Mouse (Mus musculus) spleen, postnatal 0 days (tissue): ENCODE measurements around the gene Olfr987. TPM values are rescaled to one million over a fixed set of nuclear protein-coding genes. Genes with fewer than 3 reads are reported as not detected.

Source experiments
- polyA plus RNA-seq: library from polyadenylated mRNA; unstranded; fragments of >200 nt; fragmentation: Nextera tagmentation; extraction: Ambion mirVana; gene quantifications from 2 replicates; pipeline ENCODE4 v1.2.1, GENCODE M21; 2015

Olfr987 gene
- not detected in 2 replicates for polyA plus RNA-seq

GRCm38 (mm10) chr2:85339215-85339614, at the start of gene Olfr987:
TSS of gene Olfr987 (minus strand) at chr2:85339315.

GRCm38 (mm10) chr2:85363127-85363526, 24.0 kb upstream of the Olfr987 start, which contains the start of gene Olfr988:
TSS of gene Olfr988 (minus strand) at chr2:85363227.

Other genes with a start within 250 kb of the Olfr987 start
- gene Aplnr, start 203.1 kb downstream of the Olfr987 start, polyA plus RNA-seq = 28.2 and 35.2 TPM in 2 replicates
- gene Lrrc55, start 142.1 kb downstream of the Olfr987 start, polyA plus RNA-seq = 0.08 and 0.12 TPM in 2 replicates
- not detected in 2 replicates for gene Olfr988, start 23.9 kb upstream of the Olfr987 start, polyA plus RNA-seq
- gene Olfr992, start 70.2 kb upstream of the Olfr987 start, polyA plus RNA-seq = not detected in 2 replicates
- gene Olfr993, start 75.6 kb upstream of the Olfr987 start, polyA plus RNA-seq = not detected in 2 replicates
- not detected in 2 replicates for gene Olfr994, start 97.1 kb upstream of the Olfr987 start, polyA plus RNA-seq
- gene Olfr995, start 104.3 kb upstream of the Olfr987 start, polyA plus RNA-seq = not detected in 2 replicates
- 0.05 TPM in 1 of 2 replicates, not detected in the other for gene 4833423E24Rik, start 179.7 kb upstream of the Olfr987 start, polyA plus RNA-seq
- gene Olfr996, start 239.9 kb upstream of the Olfr987 start, polyA plus RNA-seq = not detected in 2 replicates
- not detected in 2 replicates for gene Olfr998, start 249.6 kb upstream of the Olfr987 start, polyA plus RNA-seq